Mouse (Mus musculus) large intestine, adult 2 months (tissue): ENCODE results near the gene Birc3. TPM values are rescaled to one million over a fixed set of nuclear protein-coding genes. Genes with fewer than 3 reads are reported as not detected.
"Not testable (repeated sequence)": the region's sequence is repeated elsewhere in the genome, so short reads cannot be mapped to it uniquely, and the experiment has no call there.

Experiments used
- DNase-seq: peaks from one replicate; pipeline ENCODE4 v3.0.0-alpha.2; 2012; ENCODE audit warnings: low read depth, low spot score
- WGBS: fragments of 180-500 bp; shearing (Covaris S2); methylation state at CpG from one replicate; pipeline ENCODE4 v1.1.7; 2018; 5-methylcytosine and 5-hydroxymethylcytosine counted together
- polyA plus RNA-seq: library from polyadenylated mRNA; depleted of rRNA; stranded (reverse); fragments of >200 nt; gene quantifications from 2 replicates; pipeline ENCODE4 v1.2.3, GENCODE M21; 2012; rRNA removed

The Birc3 gene
- polyA plus RNA-seq: 22.5 and 34.4 TPM in 2 replicates

- DNase-seq: peak; percentile 72
- WGBS: under 1% methylated on average over 26 of the region's 26 CpGs
Observed at GRCm38 (mm10) chr9:7872775-7873439, at the start of gene Birc3. Gene Birc3 (minus strand): TSS chr9:7873186.

GRCm38 (mm10) chr9:7914925-7915324 lies 41.9 kb upstream of the Birc3 start:
- DNase-seq: no peak
- WGBS: 76% methylated on average over 8 of the region's 8 CpGs

DNA sequence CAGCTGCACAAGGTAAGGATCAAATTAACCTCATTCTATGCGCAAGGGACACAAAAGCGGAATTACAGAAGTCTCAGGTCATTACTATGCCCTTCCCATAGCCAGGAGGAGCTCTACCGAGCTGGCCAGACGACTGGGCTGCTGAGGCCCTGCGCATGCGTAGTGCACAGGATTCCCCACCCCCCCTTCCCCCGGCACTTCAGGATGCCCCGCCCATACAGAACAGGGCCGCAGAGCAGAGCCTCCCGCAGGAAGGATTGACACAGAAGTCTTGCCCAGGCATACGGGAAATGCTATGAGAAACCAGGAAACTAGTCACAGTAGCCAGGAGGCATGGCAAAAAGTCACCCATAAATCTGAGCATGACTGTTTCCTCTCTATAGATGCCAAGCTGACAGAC lies 41.5 kb upstream of the Birc3 start:
- peak; percentile 55 for DNase-seq
- WGBS: 7% methylated on average over 11 of the region's 11 CpGs

GRCm38 (mm10) chr9:7913953-7914352 lies 41.0 kb upstream of the Birc3 start:
- DNase-seq: no peak
- WGBS: 53% methylated on average over 19 of the region's 19 CpGs

DNA sequence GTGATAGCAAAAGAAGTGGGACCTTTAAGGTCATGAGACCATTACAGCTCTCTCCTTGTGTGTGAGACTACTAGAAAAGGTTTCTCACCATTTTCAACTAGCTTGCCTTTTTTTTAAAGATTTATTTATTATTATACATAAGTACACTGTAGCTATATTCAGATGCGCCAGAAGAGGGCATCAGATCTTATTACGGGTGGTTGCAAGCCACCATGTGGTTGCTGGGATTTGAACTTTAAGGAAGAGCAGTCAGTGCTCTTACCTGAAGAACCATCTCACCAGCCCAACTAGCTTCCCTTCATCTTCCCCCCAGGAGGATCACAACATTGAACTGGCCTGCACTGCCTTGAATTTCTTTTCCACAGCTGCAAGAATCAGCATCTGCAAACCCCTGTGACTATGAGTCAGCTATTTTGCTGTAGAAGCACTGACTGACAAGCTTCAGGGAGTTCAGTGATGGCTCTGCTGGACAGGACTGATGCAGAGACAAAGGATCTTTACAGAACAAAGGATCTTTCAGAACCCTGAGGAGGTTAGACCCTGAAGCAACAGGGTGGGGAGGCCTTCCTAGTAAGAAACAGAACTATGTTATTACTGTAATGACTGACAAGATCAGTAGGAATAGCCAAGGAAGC lies 34.5 kb upstream of the Birc3 start:
- no peak for DNase-seq
- WGBS: 90% methylated on average over 2 of the region's 2 CpGs

DNA sequence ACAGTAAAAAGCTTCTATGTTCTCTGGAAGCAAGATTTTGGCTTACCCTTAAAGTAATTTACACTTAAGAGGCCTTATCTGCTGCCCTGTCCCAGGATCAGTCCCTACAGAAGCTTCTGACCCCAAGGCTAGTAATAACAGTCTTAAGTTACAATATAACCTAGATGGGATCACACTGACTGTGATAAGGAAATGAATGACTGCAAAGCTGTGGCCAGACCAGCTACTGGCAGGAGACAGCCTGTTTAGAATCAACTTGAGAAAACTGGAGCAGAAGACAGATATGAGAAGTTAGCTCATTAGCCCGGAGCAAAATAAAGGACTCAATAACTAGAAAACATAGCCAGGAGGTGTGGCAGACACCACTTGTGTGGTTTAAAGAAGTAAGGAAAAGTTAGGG lies 33.6 kb upstream of the Birc3 start:
- no peak for DNase-seq
- WGBS: 50% methylated on average over 1 of the region's 1 CpGs

DNA sequence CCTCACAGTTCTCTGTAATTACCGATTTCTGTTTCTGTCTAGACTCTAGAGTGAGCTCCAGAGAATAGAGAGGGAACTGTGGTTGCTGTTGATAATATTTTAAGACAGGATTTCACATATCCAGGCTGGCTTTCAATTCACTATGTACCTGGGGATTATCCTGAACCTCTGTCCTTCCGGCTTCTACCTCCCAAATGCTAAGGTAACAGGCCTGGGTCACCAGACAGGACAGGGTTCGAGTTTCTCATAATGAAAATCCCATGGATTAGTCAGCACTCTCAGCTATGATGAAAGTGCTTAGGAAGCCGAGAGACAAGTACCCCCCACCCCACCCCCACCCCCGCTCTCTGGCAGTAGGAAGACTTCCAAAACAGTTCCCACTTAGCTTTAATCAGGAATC lies 30.8 kb upstream of the Birc3 start:
- DNase-seq: no peak
- 74% methylated on average over 5 of the region's 5 CpGs for WGBS

DNA sequence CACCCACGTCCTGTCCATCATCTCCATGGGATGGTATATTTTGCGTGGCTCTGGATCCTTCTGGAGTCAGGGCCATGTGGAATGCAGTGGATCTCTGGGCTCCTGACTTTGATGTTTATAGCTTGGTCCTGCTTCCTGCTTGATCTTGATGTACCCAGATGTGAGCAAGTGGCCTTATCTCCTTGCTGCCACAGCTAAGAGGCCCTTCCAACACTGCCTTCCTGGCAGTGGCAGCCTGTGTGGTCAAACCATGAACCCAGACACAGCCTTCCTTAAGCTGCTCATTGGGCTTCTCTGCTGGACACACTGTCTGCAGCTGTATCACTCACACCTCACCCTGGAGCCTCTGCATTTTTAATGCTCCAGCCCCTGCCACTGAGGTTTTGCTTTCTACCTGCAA lies 30.3 kb upstream of the Birc3 start:
- DNase-seq: no peak
- 95% methylated on average over 2 of the region's 2 CpGs for WGBS

- WGBS: 63% methylated on average over 7 of the region's 7 CpGs
- no peak for DNase-seq
Observed at GRCm38 (mm10) chr9:7902311-7902710, 29.3 kb upstream of the Birc3 start.

GRCm38 (mm10) chr9:7900965-7901364 lies 28.0 kb upstream of the Birc3 start:
- WGBS: 95% methylated on average over 8 of the region's 8 CpGs
- no peak for DNase-seq

DNA sequence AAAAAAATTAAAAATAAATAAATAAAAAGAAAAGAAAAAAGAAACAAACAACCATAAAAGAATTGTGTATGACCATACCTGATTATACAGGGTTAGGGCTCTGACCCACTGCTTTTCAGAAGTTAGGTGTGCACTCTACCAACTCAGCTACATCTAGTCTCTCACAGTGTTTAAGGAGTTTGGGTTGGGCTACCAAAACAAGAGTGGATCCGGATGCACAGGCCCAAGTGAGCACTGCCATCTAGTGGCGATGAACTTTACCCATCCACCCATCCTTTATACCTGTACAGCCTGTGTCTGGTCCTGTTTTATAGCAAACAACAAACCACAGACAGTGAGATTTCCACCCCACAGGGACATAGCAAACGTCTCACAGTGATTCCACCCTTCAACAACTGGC lies 24.5 kb upstream of the Birc3 start:
- peak; percentile 60 for DNase-seq
- 2% methylated on average over 3 of the region's 3 CpGs for WGBS

GRCm38 (mm10) chr9:7891796-7892195 lies 18.8 kb upstream of the Birc3 start:
- WGBS: 98% methylated on average over 1 of the region's 1 CpGs
- DNase-seq: not testable (repeated sequence)

DNA sequence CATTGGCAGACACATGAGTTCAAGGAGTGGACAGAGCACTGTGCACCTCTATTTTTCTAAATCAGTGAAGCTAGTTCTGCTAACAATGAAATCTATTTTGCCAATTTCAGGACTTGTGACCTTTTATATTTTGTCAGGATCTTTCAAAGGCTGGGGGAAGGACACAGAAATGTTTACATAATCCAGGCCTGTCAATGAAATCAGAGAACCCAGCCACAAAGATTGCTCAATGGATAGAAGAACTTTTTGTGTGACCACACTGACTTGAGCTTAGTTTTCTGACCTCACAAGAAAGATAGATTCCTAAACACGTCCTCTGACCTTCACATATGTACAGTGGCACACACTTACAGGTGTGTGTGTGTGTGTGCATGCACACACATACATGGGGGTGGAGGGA lies 18.2 kb upstream of the Birc3 start:
- DNase-seq: no peak
- WGBS: 71% methylated on average over 1 of the region's 1 CpGs

DNA sequence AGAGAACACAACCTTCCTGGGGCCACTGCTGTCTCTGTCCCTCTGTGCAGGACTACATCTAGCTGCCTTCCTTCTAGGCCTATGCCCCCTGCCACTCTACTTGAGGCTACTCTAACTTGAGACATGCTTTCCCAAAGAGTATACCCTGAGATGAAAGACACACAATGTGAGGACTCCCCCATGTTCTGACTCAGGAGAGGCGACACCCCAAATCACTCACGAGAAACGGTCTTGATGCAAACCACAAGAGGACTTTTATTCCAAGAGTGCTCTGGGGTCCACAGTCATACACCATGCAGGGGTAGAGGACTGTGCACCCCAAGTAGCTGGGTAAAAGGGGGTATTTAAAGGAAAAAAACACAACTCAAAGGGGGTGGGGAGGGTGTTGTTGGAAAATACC lies 11.4 kb upstream of the Birc3 start:
- 97% methylated on average over 3 of the region's 3 CpGs for whole genome bisulfite sequencing
- no peak for DNase-seq

- DNase-seq: no peak
- 87% methylated on average over 1 of the region's 1 CpGs for WGBS
Observed at GRCm38 (mm10) chr9:7882304-7882865, 9.4 kb upstream of the Birc3 start.

DNA sequence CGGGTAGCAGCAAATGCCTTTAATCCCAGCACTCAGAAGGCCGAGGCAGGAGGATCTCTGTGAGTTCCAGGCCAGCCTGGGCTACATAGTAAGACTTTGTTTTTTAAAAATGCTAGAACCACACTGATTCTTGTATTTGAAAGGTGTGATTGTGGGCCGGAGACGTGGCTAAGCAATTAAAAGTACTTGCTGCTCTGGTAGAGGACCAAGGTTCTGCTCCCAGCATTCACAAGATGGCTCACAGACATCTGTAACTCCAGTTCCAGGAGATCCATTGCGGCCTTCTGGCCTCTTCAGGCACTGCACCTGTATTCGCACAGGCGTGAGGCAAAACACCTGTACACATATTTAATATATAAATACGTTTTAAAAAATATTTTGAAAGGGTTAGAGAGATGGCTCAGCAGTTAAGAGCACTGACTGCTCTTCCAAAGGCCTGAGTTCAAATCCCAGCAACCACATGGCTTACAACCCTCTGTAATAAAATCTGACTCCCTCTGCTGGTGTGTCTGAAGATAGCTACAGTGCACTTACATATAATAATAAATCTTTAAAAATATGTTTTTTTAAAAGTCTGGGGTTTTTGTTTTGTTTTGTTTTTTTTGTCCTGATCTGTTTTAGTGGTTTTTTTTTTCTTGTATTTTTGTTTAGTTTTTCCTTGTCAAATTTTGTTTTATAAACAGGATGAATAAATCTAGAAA lies 675 bp upstream of the Birc3 start:
- DNase-seq: no peak
- 75% methylated on average over 8 of the region's 8 CpGs for WGBS

DNA sequence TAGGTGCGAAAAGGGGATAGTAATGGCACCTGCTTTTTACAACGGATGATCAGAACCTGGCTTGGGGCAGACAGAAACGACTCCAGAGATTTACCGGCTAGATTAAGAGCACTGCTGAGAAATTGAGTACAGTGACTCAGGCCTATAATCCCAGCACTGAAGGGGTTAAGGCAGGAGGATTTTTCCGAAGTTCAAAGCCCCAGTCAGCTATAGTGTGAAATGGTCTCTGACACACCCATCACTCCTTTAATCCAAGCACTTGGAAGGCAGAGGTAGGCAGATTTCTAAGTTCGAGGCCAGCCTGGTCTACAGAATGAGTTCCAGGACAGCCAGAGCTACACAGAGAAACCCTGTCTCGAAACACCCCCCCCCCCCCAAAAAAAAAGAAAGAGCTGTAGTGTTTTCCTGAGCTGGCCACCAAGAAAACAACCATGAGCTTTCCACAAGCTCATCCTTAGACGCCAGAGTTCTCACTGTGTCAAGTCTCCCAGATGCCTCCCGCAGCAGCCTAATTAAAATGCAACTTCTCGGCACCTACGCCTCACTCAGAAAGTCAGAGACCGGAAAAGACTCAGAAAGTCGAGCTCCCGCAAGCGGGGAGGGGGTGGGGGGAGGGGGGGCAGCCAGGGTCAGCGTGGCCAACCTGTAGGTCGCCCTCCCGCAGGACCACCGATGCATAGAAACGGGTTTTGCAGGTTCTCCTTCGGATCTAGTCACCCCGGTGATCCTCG lies 777 bp downstream of the Birc3 start:
- DNase-seq: no peak
- WGBS: 9% methylated on average over 23 of the region's 23 CpGs

DNA sequence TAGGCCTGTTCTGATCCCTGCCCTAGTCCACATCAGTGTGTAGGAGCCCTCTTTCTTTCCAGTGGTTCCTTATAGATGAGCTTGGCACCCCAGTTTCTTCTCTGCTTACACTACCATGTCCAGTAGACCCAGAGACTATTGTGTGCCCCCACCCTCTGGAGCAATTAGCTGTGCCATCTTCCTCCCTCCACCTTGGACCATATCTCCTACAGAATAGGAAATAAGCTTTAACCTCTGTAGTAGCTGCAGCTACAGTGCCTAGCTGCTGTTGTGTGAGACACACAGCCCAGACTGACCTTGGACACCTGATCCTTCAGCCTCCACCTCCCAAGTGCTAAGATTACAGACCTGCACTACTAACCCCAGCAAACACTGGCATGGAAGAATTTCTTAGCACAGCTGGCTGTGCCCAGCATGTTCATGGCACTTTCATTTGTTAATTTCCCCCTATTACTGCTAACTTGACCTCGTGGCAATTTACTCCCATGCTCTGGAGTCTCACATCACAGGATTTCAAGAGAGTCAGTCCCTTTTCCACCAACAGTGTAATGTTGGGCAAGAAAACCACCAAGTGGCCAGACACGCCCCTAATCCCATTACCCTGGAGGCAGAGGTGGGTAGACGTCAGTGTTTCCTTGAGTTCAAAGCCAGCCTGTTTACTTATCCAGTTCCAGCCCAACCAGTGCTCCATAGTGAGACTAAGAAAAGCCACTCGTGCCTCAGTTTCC lies 1.5 kb downstream of the Birc3 start:
- no peak for DNase-seq
- 21% methylated on average over 4 of the region's 4 CpGs for WGBS

DNA sequence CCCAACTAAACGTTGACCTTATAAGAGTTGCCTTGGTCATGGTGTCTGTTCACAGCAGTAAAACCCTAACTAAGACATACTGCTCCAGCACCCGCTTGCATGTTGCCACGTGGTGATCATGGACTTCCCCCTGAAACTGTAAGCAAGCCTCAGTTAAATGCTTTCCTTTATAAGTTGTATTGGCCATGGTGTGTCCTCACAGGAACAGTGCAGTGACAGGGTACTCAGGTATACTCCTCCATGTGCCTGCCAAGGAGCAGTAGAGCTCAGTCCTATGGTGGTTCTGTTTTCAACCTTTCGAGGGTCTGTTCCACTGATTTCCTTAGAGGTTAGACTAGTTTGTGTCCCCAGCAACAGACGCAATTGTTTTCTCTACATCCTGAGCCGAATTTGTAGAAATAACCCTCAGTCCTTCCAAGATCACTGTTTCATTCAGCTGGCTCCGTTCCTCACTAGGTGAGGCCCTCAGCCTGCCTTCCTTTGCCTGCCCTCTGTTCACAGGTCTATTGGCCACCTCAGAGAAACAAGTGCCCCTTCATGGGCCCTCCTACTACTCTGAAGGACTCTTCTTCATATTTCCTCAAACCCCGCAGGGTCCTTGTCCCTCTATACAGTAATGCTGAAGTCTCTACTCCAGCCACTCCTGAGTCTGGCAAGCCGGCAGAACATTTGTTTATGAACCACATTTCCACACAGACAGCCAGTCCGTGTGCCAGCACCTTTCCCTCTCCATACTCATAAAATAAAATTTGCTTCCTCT lies 2.2 kb downstream of the Birc3 start:
- WGBS: 42% methylated on average over 10 of the region's 10 CpGs
- DNase-seq: no peak
